Mouse (Mus musculus): Measurements from ENCODE around the gene Chp1.

GRCm38 (mm10) chr2:119561794-119562193 is 14.3 kb downstream of the Chp1 start:
- TF ChIP-seq CTCF (conservative IDR thresholded peaks at IDR 0.05; ENCODE audit: low read length) (no peak), NANOG (IDR thresholded peaks at IDR 0.05; ENCODE audit: borderline replicate concordance, low read length) (no peak)
